ENCODE assay signal across 26 mouse cellular contexts in the genomic region with DNA sequence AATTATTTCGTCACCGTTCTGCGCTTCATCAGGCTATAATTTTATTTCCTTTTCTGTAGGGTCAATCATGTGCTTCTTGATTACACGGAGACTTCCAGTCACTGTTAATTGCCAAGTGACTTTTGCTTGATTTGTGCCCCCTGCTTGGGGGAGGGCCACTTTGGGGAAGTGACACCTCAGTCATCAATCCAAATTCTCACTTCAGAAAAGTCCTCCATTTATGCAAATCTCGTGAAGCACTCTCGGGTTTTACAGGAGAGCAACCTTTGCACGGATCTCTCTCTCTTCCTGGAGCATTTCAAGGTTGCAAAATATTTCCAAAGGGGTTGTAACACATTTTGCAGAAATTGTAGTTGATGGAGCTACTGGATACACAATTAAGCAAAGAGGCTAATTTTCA. TPM values are rescaled to one million over a fixed set of nuclear protein-coding genes. Genes with fewer than 3 reads are reported as not detected.
"Had no signal": no experiment of that assay in that cellular context is flagged by ENCODE, and none has a peak within 500 bp of the region (broad histone marks: within the 10 kb centered on the region; RNA-seq: fewer than 3 reads in every experiment).

No protein-coding gene starts in this region.

- DNase-seq: gastrocnemius, postnatal 10 days; gastrocnemius, postnatal 25 days; heart, adult 11 months; heart, adult 2 months; heart, postnatal 14 days; heart, postnatal 36 days; kidney, adult 18-20 months; kidney, adult 8-10 months; kidney, postnatal 10 days; kidney, postnatal 25 days; kidney, postnatal 4 days; left cerebral cortex, postnatal 4 days had no signal

- H3K27ac ChIP-seq: heart, adult 2 months; heart, embryonic 13.5 days; heart, embryonic 15.5 days; hindbrain, embryonic 14.5 days; intestine, embryonic 15.5 days; layer of hippocampus, adult 2 months; left cerebral cortex, adult 2 months; limb, embryonic 13.5 days; limb, embryonic 15.5 days; liver, embryonic 12.5 days; liver, embryonic 14.5 days had no signal

- H3K4me2 ChIP-seq: heart, embryonic 11.5 days; heart, embryonic 13.5 days; heart, embryonic 15.5 days; hindbrain, embryonic 14.5 days; intestine, embryonic 15.5 days; limb, embryonic 13.5 days; limb, embryonic 15.5 days; liver, embryonic 12.5 days had no signal

- H3K4me1 ChIP-seq: intestine, embryonic 15.5 days; liver, embryonic 12.5 days had no signal

- H3K4me3 ChIP-seq: heart, adult 2 months; heart, embryonic 13.5 days; heart, embryonic 15.5 days; intestine, embryonic 15.5 days; layer of hippocampus, adult 2 months; left cerebral cortex, adult 2 months; limb, embryonic 13.5 days; limb, embryonic 15.5 days; liver, embryonic 12.5 days had no signal

- H3K9ac ChIP-seq: heart, embryonic 13.5 days; heart, embryonic 15.5 days; hindbrain, embryonic 14.5 days; intestine, embryonic 15.5 days; limb, embryonic 13.5 days; limb, embryonic 15.5 days; liver, embryonic 12.5 days; liver, embryonic 14.5 days had no signal

- H3K36me3 ChIP-seq: heart, embryonic 15.5 days; intestine, embryonic 15.5 days; limb, embryonic 15.5 days; liver, embryonic 12.5 days had no signal

- H3K27me3 ChIP-seq: heart, embryonic 13.5 days; heart, embryonic 15.5 days; intestine, embryonic 15.5 days; limb, embryonic 13.5 days; limb, embryonic 15.5 days; liver, embryonic 12.5 days had no signal

- ATAC-seq: hindbrain, embryonic 16.5 days; inflammation-experienced regulatory T-cells, adult 6 months; intestine, embryonic 15.5 days; intestine, postnatal 0 days; liver, embryonic 12.5 days had no signal

- H3K9me3 ChIP-seq: heart, embryonic 13.5 days; heart, embryonic 15.5 days; intestine, embryonic 15.5 days; limb, embryonic 13.5 days; limb, embryonic 15.5 days; liver, embryonic 12.5 days had no signal

RNA-seq across cellular contexts. Expression of a gene that starts 45.2 kb away (rescaled TPM):
- polyA plus RNA-seq: inflammation-experienced regulatory T-cells, adult 6 months had no signal
